ENCODE assay signal across 13 mouse cellular contexts in the genomic region with DNA sequence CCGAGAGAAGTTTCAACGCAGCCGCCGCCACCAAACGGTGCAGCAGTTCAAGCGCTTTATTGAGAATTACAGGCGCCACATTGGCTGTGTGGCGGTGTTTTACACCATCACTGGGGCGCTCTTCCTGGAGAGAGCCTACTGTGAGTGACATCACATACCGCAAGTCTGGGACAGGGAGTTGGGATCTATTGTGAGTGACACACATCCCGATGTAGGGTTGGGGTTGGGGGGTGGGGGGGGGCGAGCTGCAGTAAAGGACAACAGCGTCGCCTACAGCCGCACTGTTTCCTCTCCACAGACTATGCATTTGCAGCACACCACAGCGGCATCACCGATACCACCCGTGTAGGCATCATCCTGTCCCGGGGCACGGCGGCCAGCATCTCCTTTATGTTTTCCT. TPM values are rescaled to one million over a fixed set of nuclear protein-coding genes. Genes with fewer than 3 reads are reported as not detected.
DNase-seq lines count a peak whose midpoint lies in the region; ATAC-seq and TF ChIP-seq lines count a peak whose summit lies in the region.
"Had no signal": no experiment of that assay in that cellular context is flagged by ENCODE, and none has a peak within 500 bp of the region (broad histone marks: within the 10 kb centered on the region; RNA-seq: fewer than 3 reads in every experiment).

No protein-coding gene starts in this region.

- H3K27ac ChIP-seq in kidney, postnatal 0 days: no peak overlapping the region
- no peak overlapping the region for H3K27ac ChIP-seq in embryonic facial prominence, embryonic 15.5 days (replicated peaks)
- no peak overlapping the region for H3K27ac ChIP-seq in hindbrain, postnatal 0 days
- H3K27ac ChIP-seq in neural tube, embryonic 13.5 days (replicated peaks): no peak overlapping the region

- WGBS in kidney, postnatal 0 days: 68% methylated on average over 21 of the region's 21 CpGs
- 63% methylated on average over 21 of the region's 21 CpGs for WGBS in embryonic facial prominence, embryonic 15.5 days
- WGBS in hindbrain, postnatal 0 days: 56% methylated on average over 21 of the region's 21 CpGs
- 72% methylated on average over 21 of the region's 21 CpGs for WGBS in neural tube, embryonic 13.5 days

- H3K4me2 ChIP-seq in kidney, postnatal 0 days (ENCODE audit: low read length): 0 out of 2 replicates have a peak overlapping the region, but pooled peaks have one; percentile 1
- 0 out of 2 replicates have a peak overlapping the region, but pooled peaks have one; percentile 4 for H3K4me2 ChIP-seq in embryonic facial prominence, embryonic 15.5 days (replicated peaks)
- peak overlapping the region; percentile 32 for H3K4me2 ChIP-seq in hindbrain, postnatal 0 days (ENCODE audit: low read depth, low read length)
- peak overlapping the region; percentile 33 for H3K4me2 ChIP-seq in neural tube, embryonic 13.5 days

- no peaks in the 10 kb centered on the region for H3K4me1 ChIP-seq in kidney, postnatal 0 days (replicated peaks; ENCODE audit: insufficient read depth, low read length)
- peaks cover 14% of the 10 kb centered on the region; the same call in 1 of the 2 replicates for H3K4me1 ChIP-seq in embryonic facial prominence, embryonic 15.5 days
- no peaks in the 10 kb centered on the region for H3K4me1 ChIP-seq in hindbrain, postnatal 0 days (ENCODE audit: insufficient read depth, low read length)
- no peaks in the 10 kb centered on the region for H3K4me1 ChIP-seq in neural tube, embryonic 13.5 days (replicated peaks)

- H3K4me3 ChIP-seq in kidney, postnatal 0 days (replicated peaks; ENCODE audit: low read depth, low read length): no peak overlapping the region
- H3K4me3 ChIP-seq in embryonic facial prominence, embryonic 15.5 days (replicated peaks): no peak overlapping the region
- no peak overlapping the region for H3K4me3 ChIP-seq in hindbrain, postnatal 0 days (ENCODE audit: low read length)
- peak overlapping the region; percentile 16 for H3K4me3 ChIP-seq in neural tube, embryonic 13.5 days

- ATAC-seq in kidney, postnatal 0 days (replicated peaks; ENCODE audit: low FRiP score, low read depth): no peak
- no peak for ATAC-seq in embryonic facial prominence, embryonic 15.5 days (ENCODE audit: insufficient number of reproducible peaks, low FRiP score, low TSS enrichment, low read depth)
- peak; percentile 36; the same call in 1 of the 2 replicates for ATAC-seq in hindbrain, postnatal 0 days
- no peak for ATAC-seq in neural tube, embryonic 13.5 days (ENCODE audit: low read depth)

- TF ChIP-seq CTCF in kidney, postnatal 0 days (IDR thresholded peaks at IDR 0.05; ENCODE audit: low read depth): no peak
- TF ChIP-seq CTCF in hindbrain, postnatal 0 days (IDR thresholded peaks at IDR 0.05; ENCODE audit: low read depth): peak; percentile 20; the same call in 1 of the 2 replicates

- H3K27me3 ChIP-seq in kidney, postnatal 0 days (ENCODE audit: insufficient read depth, low read length): no peaks in the 10 kb centered on the region
- H3K27me3 ChIP-seq in embryonic facial prominence, embryonic 15.5 days: no peaks in the 10 kb centered on the region
- H3K27me3 ChIP-seq in hindbrain, postnatal 0 days (ENCODE audit: insufficient read depth, low read length): no peaks in the 10 kb centered on the region
- 0 out of 2 replicates have a peak, but pooled peaks cover 4% of the 10 kb centered on the region for H3K27me3 ChIP-seq in neural tube, embryonic 13.5 days

- H3K9ac ChIP-seq in kidney, postnatal 0 days (ENCODE audit: low read depth, low read length): no peak overlapping the region
- H3K9ac ChIP-seq in embryonic facial prominence, embryonic 15.5 days: no peak overlapping the region
- no peak overlapping the region for H3K9ac ChIP-seq in hindbrain, postnatal 0 days (replicated peaks; ENCODE audit: low read length)
- no peak overlapping the region for H3K9ac ChIP-seq in neural tube, embryonic 13.5 days

- H3K9me3 ChIP-seq in kidney, postnatal 0 days (replicated peaks; ENCODE audit: low read length): no peaks in the 10 kb centered on the region
- H3K9me3 ChIP-seq in embryonic facial prominence, embryonic 15.5 days (replicated peaks): no peaks in the 10 kb centered on the region
- no peaks in the 10 kb centered on the region for H3K9me3 ChIP-seq in hindbrain, postnatal 0 days (ENCODE audit: low read length)
- H3K9me3 ChIP-seq in neural tube, embryonic 13.5 days: no peaks in the 10 kb centered on the region

- no peak for DNase-seq in kidney, postnatal 0 days (ENCODE audit: low spot score)
- no peak for DNase-seq in kidney, postnatal 4 days
- DNase-seq in hindbrain, postnatal 0 days (ENCODE audit: low spot score): no peak
- no peak for DNase-seq in cerebellum, adult 9-10 months
- DNase-seq in MN1 (ENCODE audit: low spot score): no peak
- no peak for DNase-seq in layer of hippocampus, adult 18-20 months (ENCODE audit: low spot score in 2 of 2)
- DNase-seq: cerebellum, adult 9-11 months; kidney, postnatal 25 days; liver had no signal

- H3K36me3 ChIP-seq in kidney, postnatal 0 days (ENCODE audit: insufficient read depth, low read length): no peaks in the 10 kb centered on the region
- no peaks in the 10 kb centered on the region for H3K36me3 ChIP-seq in embryonic facial prominence, embryonic 15.5 days
- H3K36me3 ChIP-seq in hindbrain, postnatal 0 days (ENCODE audit: insufficient read depth, low read length): no peaks in the 10 kb centered on the region
- H3K36me3 ChIP-seq in neural tube, embryonic 13.5 days: no peaks in the 10 kb centered on the region

RNA-seq across cellular contexts. Expression of gene Duox1, which starts 21.8 kb away (rescaled TPM):
- polyA plus RNA-seq in kidney, postnatal 0 days (2015; fragmentation: Nextera tagmentation; extraction: Ambion mirVana): not detected in 2 replicates
- polyA plus RNA-seq in embryonic facial prominence, embryonic 15.5 days (2015; fragmentation: Nextera tagmentation; extraction: Ambion mirVana): 1.5 TPM in 2 replicates
- 0.10 and 0.11 TPM in 2 replicates for total RNA-seq in hindbrain, postnatal 0 days (2014; rRNA removed)
- 0.10 and 0.14 TPM in 2 replicates for polyA plus RNA-seq in hindbrain, postnatal 0 days (2015; fragmentation: Nextera tagmentation; extraction: Ambion mirVana)
- 0.06 and 0.13 TPM in 2 replicates for polyA plus RNA-seq in neural tube, embryonic 13.5 days (2015; fragmentation: Nextera tagmentation; extraction: Ambion mirVana)
- total RNA-seq in layer of hippocampus, adult 18-20 months (2021): not detected

RNA-seq across cellular contexts. Expression of gene Duoxa1, which starts 23.8 kb away (rescaled TPM):
- polyA plus RNA-seq in kidney, postnatal 0 days (2015; fragmentation: Nextera tagmentation; extraction: Ambion mirVana): 0.15 TPM in 1 of 2 replicates, not detected in the other
- polyA plus RNA-seq in embryonic facial prominence, embryonic 15.5 days (2015; fragmentation: Nextera tagmentation; extraction: Ambion mirVana): 6.6 and 7.6 TPM in 2 replicates
- total RNA-seq in hindbrain, postnatal 0 days (2014; rRNA removed): not detected in 2 replicates
- polyA plus RNA-seq in hindbrain, postnatal 0 days (2015; fragmentation: Nextera tagmentation; extraction: Ambion mirVana): 0.35 TPM in 2 replicates
- 0.29 TPM in 1 of 2 replicates, not detected in the other for polyA plus RNA-seq in neural tube, embryonic 13.5 days (2015; fragmentation: Nextera tagmentation; extraction: Ambion mirVana)
- under 1 TPM in 1 of 2 experiments, not detected in 1; 0.33 TPM for total RNA-seq in layer of hippocampus, adult 18-20 months (2021)
- total RNA-seq: adrenal gland, adult 18-20 months had no signal

RNA-seq across cellular contexts. Expression of gene Shf, which starts 31.7 kb away (rescaled TPM):
- 1.3 and 2.3 TPM in 2 replicates for polyA plus RNA-seq in kidney, postnatal 0 days (2015; fragmentation: Nextera tagmentation; extraction: Ambion mirVana)
- polyA plus RNA-seq in embryonic facial prominence, embryonic 15.5 days (2015; fragmentation: Nextera tagmentation; extraction: Ambion mirVana): 4.5 and 5.0 TPM in 2 replicates
- total RNA-seq in hindbrain, postnatal 0 days (2014; rRNA removed): 131 and 134 TPM in 2 replicates
- 12.2 and 13.0 TPM in 2 replicates for polyA plus RNA-seq in hindbrain, postnatal 0 days (2015; fragmentation: Nextera tagmentation; extraction: Ambion mirVana)
- polyA plus RNA-seq in neural tube, embryonic 13.5 days (2015; fragmentation: Nextera tagmentation; extraction: Ambion mirVana): 12.7 and 17.2 TPM in 2 replicates
- 10 to 100 TPM; 58.8 to 61.2 TPM for total RNA-seq in layer of hippocampus, adult 18-20 months (2021)

RNA-seq across cellular contexts. Expression of gene Duoxa2, which starts 38.6 kb away (rescaled TPM):
- polyA plus RNA-seq in kidney, postnatal 0 days (2015; fragmentation: Nextera tagmentation; extraction: Ambion mirVana): not detected in 2 replicates
- polyA plus RNA-seq in embryonic facial prominence, embryonic 15.5 days (2015; fragmentation: Nextera tagmentation; extraction: Ambion mirVana): 0.25 TPM in 1 of 2 replicates, not detected in the other
- total RNA-seq in hindbrain, postnatal 0 days (2014; rRNA removed): 0.37 and 0.93 TPM in 2 replicates
- 0.38 and 0.73 TPM in 2 replicates for polyA plus RNA-seq in hindbrain, postnatal 0 days (2015; fragmentation: Nextera tagmentation; extraction: Ambion mirVana)
- polyA plus RNA-seq in neural tube, embryonic 13.5 days (2015; fragmentation: Nextera tagmentation; extraction: Ambion mirVana): not detected in 2 replicates
- total RNA-seq in layer of hippocampus, adult 18-20 months (2021): not detected
- total RNA-seq: adrenal gland, adult 18-20 months had no signal
- polyA plus RNA-seq: heart, embryonic 16.5 days had no signal

RNA-seq across cellular contexts. Expression of gene Duox2, which starts 39.0 kb away (rescaled TPM):
- polyA plus RNA-seq in kidney, postnatal 0 days (2015; fragmentation: Nextera tagmentation; extraction: Ambion mirVana): 0.04 TPM in 2 replicates
- 0.05 and 0.11 TPM in 2 replicates for polyA plus RNA-seq in embryonic facial prominence, embryonic 15.5 days (2015; fragmentation: Nextera tagmentation; extraction: Ambion mirVana)
- total RNA-seq in hindbrain, postnatal 0 days (2014; rRNA removed): 0.16 TPM in 1 of 2 replicates, not detected in the other
- 0.05 TPM in 1 of 2 replicates, not detected in the other for polyA plus RNA-seq in hindbrain, postnatal 0 days (2015; fragmentation: Nextera tagmentation; extraction: Ambion mirVana)
- polyA plus RNA-seq in neural tube, embryonic 13.5 days (2015; fragmentation: Nextera tagmentation; extraction: Ambion mirVana): not detected in 2 replicates
- total RNA-seq in layer of hippocampus, adult 18-20 months (2021): under 1 TPM in 1 of 2 experiments, not detected in 1; 0.07 TPM
